Mouse (Mus musculus) hindbrain, embryonic 12.5 days (tissue): ENCODE measurements around the gene Hormad1. TPM values are rescaled to one million over a fixed set of nuclear protein-coding genes. Genes with fewer than 3 reads are reported as not detected.
"Not testable (repeated sequence)": the region's sequence is repeated elsewhere in the genome, so short reads cannot be mapped to it uniquely, and the experiment has no call there.

Source experiments
- ATAC-seq: fragments of 200-750 bp; cut with Nextera tagmentation; 2 replicates; pipeline ENCODE4 v1.8.0; 2017; ENCODE audit warnings: moderate TSS enrichment; ENCODE audit not compliant: low FRiP score
- H3K27ac ChIP-seq: fragments of 300-500 bp; sonication (generic); 2 replicates; pipeline ENCODE4 v1.5.1; 2016; ENCODE audit warnings: mild to moderate bottlenecking
- H3K27me3 ChIP-seq: fragments of 300-500 bp; sonication (generic); 2 replicates; pipeline ENCODE4 v1.6.1; 2016; ENCODE audit warnings: mild to moderate bottlenecking
- H3K36me3 ChIP-seq: fragments of 300-500 bp; sonication (generic); 2 replicates; pipeline ENCODE4 v1.6.1; 2016; ENCODE audit warnings: mild to moderate bottlenecking
- H3K4me1 ChIP-seq: fragments of 300-500 bp; sonication (generic); 2 replicates; pipeline ENCODE4 v1.6.1; 2016
- H3K4me2 ChIP-seq: fragments of 300-500 bp; sonication (generic); replicated peaks from 2 replicates; pipeline ENCODE4 v1.6.1; 2016; ENCODE audit warnings: mild to moderate bottlenecking
- H3K4me3 ChIP-seq: fragments of 300-500 bp; sonication (generic); 2 replicates; pipeline ENCODE4 v1.5.1; 2016; ENCODE audit warnings: mild to moderate bottlenecking
- H3K9ac ChIP-seq: fragments of 300-500 bp; sonication (generic); 2 replicates; pipeline ENCODE4 v1.6.1; 2016; ENCODE audit warnings: mild to moderate bottlenecking, moderate library complexity
- H3K9me3 ChIP-seq: fragments of 300-500 bp; sonication (generic); replicated peaks from 2 replicates; pipeline ENCODE4 v1.6.1; 2016; ENCODE audit warnings: mild to moderate bottlenecking
- WGBS: fragments of 180-500 bp; shearing (Covaris S2); methylation state at CpG from one replicate; pipeline ENCODE4 v1.1.7; 2016; 5-methylcytosine and 5-hydroxymethylcytosine counted together
- polyA plus RNA-seq: library from polyadenylated mRNA; unstranded; fragments of >200 nt; fragmentation: Nextera tagmentation; extraction: Ambion mirVana; gene quantifications from 2 replicates; pipeline ENCODE4 v1.2.1, GENCODE M21; 2016

Hormad1 gene
- polyA plus RNA-seq, 1 experiment from 2014 or later: not detected

- H3K4me3 ChIP-seq: no peak overlapping the region
- no peak for ATAC-seq
- no peaks in the 10 kb centered on the region for H3K9me3 ChIP-seq
- H3K4me1 ChIP-seq: no peaks in the 10 kb centered on the region
- no peak overlapping the region for H3K4me2 ChIP-seq
- H3K27ac ChIP-seq: no peak overlapping the region
- H3K36me3 ChIP-seq: no peaks in the 10 kb centered on the region
- no peaks in the 10 kb centered on the region for H3K27me3 ChIP-seq
- 91% methylated on average over 1 of the region's 1 CpGs for WGBS
- no peak overlapping the region for H3K9ac ChIP-seq
These were observed 28.5 kb upstream of the Hormad1 start for GRCm38 (mm10) chr3:95531025-95531424.

DNA sequence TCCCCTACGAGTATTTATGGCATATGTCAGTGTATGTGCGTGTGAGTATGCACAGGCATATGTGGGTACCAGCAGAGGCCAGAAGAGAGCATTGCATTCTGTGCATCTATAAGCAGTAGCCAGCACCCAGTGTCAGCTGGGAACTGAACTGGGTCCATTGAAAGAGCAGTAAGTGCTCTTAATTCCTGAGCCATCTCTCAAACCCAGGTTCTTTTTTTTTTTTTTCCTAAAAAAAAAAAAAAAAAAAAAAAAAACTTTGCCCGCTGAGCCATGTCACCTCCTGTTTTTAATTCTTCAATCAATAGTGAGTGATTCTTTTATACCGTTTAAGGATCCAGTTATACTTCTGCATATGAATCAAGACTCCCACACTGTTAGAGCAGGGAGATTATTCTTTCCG is 26.1 kb upstream of the Hormad1 start:
- Histone ChIP-seq H3K36me3 (no peaks in the 10 kb centered on the region), H3K4me1 (no peaks in the 10 kb centered on the region), H3K4me2 (no peak overlapping the region), H3K4me3 (no peak overlapping the region), H3K27me3 (no peaks in the 10 kb centered on the region), H3K27ac (no peak overlapping the region), H3K9me3 (no peaks in the 10 kb centered on the region), H3K9ac (no peak overlapping the region)
- WGBS: 92% methylated on average over 5 of the region's 5 CpGs
- no peak for ATAC-seq

DNA sequence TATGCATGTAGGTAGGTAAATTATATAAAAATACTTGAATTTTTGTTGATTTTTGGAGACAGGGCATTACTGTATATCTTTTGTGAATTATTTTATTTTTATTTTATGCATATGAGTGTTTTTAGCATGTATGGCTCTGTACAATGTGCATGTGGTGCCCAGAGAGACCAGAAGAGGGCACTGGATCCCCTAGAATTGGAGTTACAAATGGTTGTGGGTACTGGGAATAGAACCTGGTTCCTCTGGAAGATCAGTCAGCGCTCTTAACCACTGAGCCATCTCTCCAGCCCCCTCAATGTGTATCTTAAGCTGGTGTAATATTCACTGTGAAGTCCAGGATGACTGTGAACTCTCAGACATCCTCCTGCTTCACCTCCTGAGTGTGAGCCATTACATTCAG is 24.6 kb upstream of the Hormad1 start:
- no peak overlapping the region for H3K4me2 ChIP-seq
- 92% methylated on average over 1 of the region's 1 CpGs for WGBS
- no peak overlapping the region for H3K4me3 ChIP-seq
- H3K27me3 ChIP-seq: no peaks in the 10 kb centered on the region
- ATAC-seq: no peak
- no peaks in the 10 kb centered on the region for H3K9me3 ChIP-seq
- H3K27ac ChIP-seq: no peak overlapping the region
- no peak overlapping the region for H3K9ac ChIP-seq
- H3K36me3 ChIP-seq: no peaks in the 10 kb centered on the region
- no peaks in the 10 kb centered on the region for H3K4me1 ChIP-seq

GRCm38 (mm10) chr3:95538936-95539335 is 20.5 kb upstream of the Hormad1 start:
- no peak overlapping the region for H3K4me3 ChIP-seq
- H3K4me1 ChIP-seq: no peaks in the 10 kb centered on the region
- no peak overlapping the region for H3K9ac ChIP-seq
- 91% methylated on average over 10 of the region's 10 CpGs for WGBS
- ATAC-seq: no peak
- H3K36me3 ChIP-seq: no peaks in the 10 kb centered on the region
- H3K27ac ChIP-seq: no peak overlapping the region
- H3K27me3 ChIP-seq: no peaks in the 10 kb centered on the region
- no peaks in the 10 kb centered on the region for H3K9me3 ChIP-seq
- H3K4me2 ChIP-seq: no peak overlapping the region

DNA sequence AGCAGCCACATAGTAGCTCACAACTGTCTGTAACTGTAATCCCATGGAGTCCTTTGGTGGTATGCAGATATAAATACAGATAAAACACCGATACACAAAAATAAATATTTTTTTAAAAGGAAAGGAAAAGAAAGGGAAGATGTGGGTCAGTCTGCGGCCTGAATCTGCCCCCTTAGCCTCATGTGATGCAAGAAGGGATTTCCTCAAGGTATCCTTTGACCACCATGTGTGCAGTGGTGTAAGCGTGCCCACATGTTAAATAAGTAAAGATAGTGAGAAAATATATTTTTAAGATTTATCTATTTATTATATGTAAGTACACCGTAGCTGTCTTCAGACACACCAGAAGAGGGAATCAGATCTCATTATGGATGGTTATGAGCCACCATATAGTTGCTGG is 19.6 kb upstream of the Hormad1 start:
- 93% methylated on average over 4 of the region's 4 CpGs for WGBS
- H3K4me2 ChIP-seq: no peak overlapping the region
- H3K4me3 ChIP-seq: no peak overlapping the region
- no peak for ATAC-seq
- no peak overlapping the region for H3K9ac ChIP-seq
- no peaks in the 10 kb centered on the region for H3K27me3 ChIP-seq
- no peaks in the 10 kb centered on the region for H3K4me1 ChIP-seq
- H3K9me3 ChIP-seq: no peaks in the 10 kb centered on the region
- H3K36me3 ChIP-seq: no peaks in the 10 kb centered on the region
- H3K27ac ChIP-seq: no peak overlapping the region

DNA sequence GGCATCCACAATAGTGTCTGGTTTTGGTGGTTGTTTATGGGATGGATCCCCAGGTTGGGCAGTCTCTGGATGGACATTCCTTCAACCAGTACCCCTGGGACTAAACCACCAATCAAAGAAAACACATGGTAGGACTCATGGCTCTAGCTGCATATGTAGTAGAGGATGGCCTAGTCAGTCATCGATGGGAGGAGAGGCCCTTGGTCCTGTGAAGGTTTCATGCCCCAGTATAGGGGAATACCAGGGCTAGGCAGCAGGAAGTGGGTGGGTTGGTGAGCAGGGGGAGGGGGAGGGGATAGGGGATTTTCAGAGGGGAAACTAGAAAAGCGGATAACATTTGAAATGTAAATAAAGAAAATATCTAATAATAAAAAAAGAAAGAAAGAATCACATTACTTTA is 18.3 kb upstream of the Hormad1 start:
- H3K9ac ChIP-seq, H3K9me3 ChIP-seq, H3K4me2 ChIP-seq, ATAC-seq, H3K27ac ChIP-seq, H3K27me3 ChIP-seq, H3K36me3 ChIP-seq, H3K4me3 ChIP-seq, H3K4me1 ChIP-seq: not testable (repeated sequence)
- WGBS: 87% methylated on average over 2 of the region's 2 CpGs

DNA sequence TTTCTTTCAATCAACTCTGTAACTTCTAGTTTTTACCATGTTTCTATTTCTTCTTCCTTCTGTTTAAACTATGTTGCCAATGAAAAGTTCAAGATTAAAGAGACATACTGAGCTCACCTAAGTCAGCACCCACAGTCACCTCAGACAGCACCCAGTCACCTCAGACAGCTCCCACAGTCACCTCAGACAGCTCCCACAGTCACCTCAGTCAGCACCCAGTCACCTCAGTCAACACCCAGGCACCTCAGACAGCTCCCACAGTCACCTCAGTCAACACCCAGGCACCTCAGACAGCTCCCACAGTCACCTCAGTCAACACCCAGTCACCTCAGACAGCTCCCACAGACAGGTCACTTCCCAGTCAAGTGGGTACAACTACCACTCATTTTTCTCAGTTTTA is 17.3 kb upstream of the Hormad1 start:
- H3K27me3 ChIP-seq: no peaks in the 10 kb centered on the region
- H3K9me3 ChIP-seq: no peaks in the 10 kb centered on the region
- no peak overlapping the region for H3K4me3 ChIP-seq
- H3K9ac ChIP-seq: no peak overlapping the region
- no peak overlapping the region for H3K27ac ChIP-seq
- no peak overlapping the region for H3K4me2 ChIP-seq
- H3K36me3 ChIP-seq: no peaks in the 10 kb centered on the region
- H3K4me1 ChIP-seq: no peaks in the 10 kb centered on the region
- ATAC-seq: no peak

GRCm38 (mm10) chr3:95542981-95543380 is 16.5 kb upstream of the Hormad1 start:
- ATAC-seq: no peak
- H3K4me1 ChIP-seq: no peaks in the 10 kb centered on the region
- no peak overlapping the region for H3K4me3 ChIP-seq
- no peak overlapping the region for H3K4me2 ChIP-seq
- no peaks in the 10 kb centered on the region for H3K36me3 ChIP-seq
- 80% methylated on average over 7 of the region's 7 CpGs for WGBS
- H3K9ac ChIP-seq: no peak overlapping the region
- no peaks in the 10 kb centered on the region for H3K27me3 ChIP-seq
- no peak overlapping the region for H3K27ac ChIP-seq
- H3K9me3 ChIP-seq: no peaks in the 10 kb centered on the region

DNA sequence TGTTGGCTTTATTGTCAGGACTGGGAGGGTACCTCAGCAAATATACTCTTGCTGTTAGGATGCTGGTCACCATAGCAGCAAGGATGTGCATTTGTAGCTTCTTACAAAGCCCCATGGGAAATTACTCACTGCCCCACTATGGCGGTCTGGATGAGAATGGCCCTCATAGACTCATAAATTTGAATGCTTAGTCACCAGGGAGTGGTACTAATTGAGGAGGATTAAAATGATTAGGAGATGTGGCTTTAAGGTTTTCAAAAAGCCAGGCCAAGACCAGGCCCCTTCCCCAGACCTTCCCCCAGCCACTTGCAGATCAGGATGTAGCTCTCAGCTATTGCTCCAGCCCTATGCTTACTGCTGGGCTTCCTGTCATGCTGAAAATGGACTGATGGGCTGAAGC is 9.3 kb upstream of the Hormad1 start:
- no peak for ATAC-seq
- no peak overlapping the region for H3K27ac ChIP-seq
- no peak overlapping the region for H3K4me3 ChIP-seq
- no peaks in the 10 kb centered on the region for H3K36me3 ChIP-seq
- H3K4me2 ChIP-seq: no peak overlapping the region
- 78% methylated on average over 1 of the region's 1 CpGs for WGBS
- H3K9me3 ChIP-seq: no peaks in the 10 kb centered on the region
- H3K27me3 ChIP-seq: no peaks in the 10 kb centered on the region
- no peaks in the 10 kb centered on the region for H3K4me1 ChIP-seq
- no peak overlapping the region for H3K9ac ChIP-seq

- Histone ChIP-seq H3K9me3 (no peaks in the 10 kb centered on the region), H3K27me3 (no peaks in the 10 kb centered on the region), H3K36me3 (no peaks in the 10 kb centered on the region), H3K4me2 (no peak overlapping the region), H3K9ac (no peak overlapping the region), H3K4me1 (no peaks in the 10 kb centered on the region), H3K4me3 (no peak overlapping the region), H3K27ac (no peak overlapping the region)
- WGBS: 58% methylated on average over 3 of the region's 3 CpGs
- no peak for ATAC-seq
These were observed 5.5 kb upstream of the Hormad1 start for GRCm38 (mm10) chr3:95553986-95554385.

DNA sequence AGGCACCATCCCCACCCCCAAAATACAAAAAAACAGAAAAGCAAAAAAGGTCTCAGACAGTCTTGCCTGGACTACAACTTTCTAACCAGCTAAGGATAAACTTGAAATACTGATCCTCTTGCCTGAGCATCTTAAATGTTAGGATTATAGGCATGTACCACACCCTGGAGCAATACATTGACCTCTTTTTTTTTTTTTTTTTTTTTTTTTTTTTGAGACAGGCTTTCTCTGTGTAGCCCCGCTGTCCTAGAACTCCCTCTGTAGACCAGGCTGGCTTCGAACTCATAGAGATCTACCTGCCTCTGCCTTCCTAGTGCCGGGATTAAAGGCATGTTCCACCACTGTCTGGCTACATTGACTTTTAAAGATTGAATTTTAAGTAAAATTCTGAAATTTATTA is 1.3 kb downstream of the Hormad1 start:
- no peaks in the 10 kb centered on the region for H3K36me3 ChIP-seq
- H3K4me3 ChIP-seq: no peak overlapping the region
- H3K27ac ChIP-seq: no peak overlapping the region
- H3K9ac ChIP-seq: no peak overlapping the region
- ATAC-seq: no peak
- no peaks in the 10 kb centered on the region for H3K27me3 ChIP-seq
- no peak overlapping the region for H3K4me2 ChIP-seq
- no peaks in the 10 kb centered on the region for H3K9me3 ChIP-seq
- 85% methylated on average over 3 of the region's 3 CpGs for WGBS
- no peaks in the 10 kb centered on the region for H3K4me1 ChIP-seq

GRCm38 (mm10) chr3:95561826-95562225 is 2.3 kb downstream of the Hormad1 start:
- WGBS: 77% methylated on average over 2 of the region's 2 CpGs

DNA sequence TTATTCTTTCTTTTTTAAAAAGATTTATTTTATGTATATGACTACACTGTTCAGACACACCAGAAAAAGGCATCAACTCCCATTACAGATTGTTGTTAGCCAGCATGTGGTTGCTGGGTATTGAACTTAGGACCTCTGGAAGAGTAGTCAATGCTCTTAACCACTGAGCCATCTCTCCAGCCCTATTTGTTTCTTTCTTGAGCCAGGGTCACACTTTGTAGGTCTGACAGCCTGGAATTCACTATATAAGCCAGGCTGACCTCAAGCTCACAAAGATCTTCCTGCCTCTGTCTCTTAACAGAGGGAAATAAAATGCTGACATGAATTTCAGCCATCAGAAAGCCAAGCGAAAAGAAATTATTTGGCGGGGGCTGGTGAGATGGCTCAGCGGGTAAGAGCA is 10.1 kb downstream of the Hormad1 start:
- H3K9me3 ChIP-seq: no peaks in the 10 kb centered on the region
- no peaks in the 10 kb centered on the region for H3K27me3 ChIP-seq
- H3K4me1 ChIP-seq: no peaks in the 10 kb centered on the region
- H3K4me2 ChIP-seq: no peak overlapping the region
- H3K36me3 ChIP-seq: no peaks in the 10 kb centered on the region
- WGBS: 91% methylated on average over 3 of the region's 3 CpGs
- no peak overlapping the region for H3K4me3 ChIP-seq
- H3K9ac ChIP-seq: no peak overlapping the region
- ATAC-seq: no peak
- H3K27ac ChIP-seq: no peak overlapping the region

More at GRCm38 (mm10) chr3:95561826-95562225, 2.3 kb downstream of the Hormad1 start:
- no peak for ATAC-seq
- no peak overlapping the region for H3K27ac ChIP-seq
- H3K9me3 ChIP-seq: no peaks in the 10 kb centered on the region
- no peak overlapping the region for H3K9ac ChIP-seq
- H3K4me3 ChIP-seq: no peak overlapping the region
- no peaks in the 10 kb centered on the region for H3K27me3 ChIP-seq
- no peak overlapping the region for H3K4me2 ChIP-seq
- no peaks in the 10 kb centered on the region for H3K4me1 ChIP-seq
- no peaks in the 10 kb centered on the region for H3K36me3 ChIP-seq
